Mouse (Mus musculus): Measurements from ENCODE around the gene Gm3238. TPM values are rescaled to one million over a fixed set of nuclear protein-coding genes. Genes with fewer than 3 reads are reported as not detected.
"Not testable (repeated sequence)": the region's sequence is repeated elsewhere in the genome, so short reads cannot be mapped to it uniquely, and the experiment has no call there.

Gm3238 gene
- polyA plus RNA-seq, 1 experiment from 2014 or later = not detected

GRCm38 (mm10) chr10:77797677-77798076, 26.6 kb upstream of the Gm3238 start:
- H3K4me3 ChIP-seq (ENCODE audit: low read depth, low read length) = no peak overlapping the region
- H3K36me3 ChIP-seq (ENCODE audit: control insufficient read depth, insufficient read depth, low read length) = no peaks in the 10 kb centered on the region
- no peak overlapping the region for H3K27ac ChIP-seq (ENCODE audit: low read length)
- no peaks in the 10 kb centered on the region for H3K27me3 ChIP-seq (ENCODE audit: control insufficient read depth, insufficient read depth, low read depth, low read length)
- H3K9ac ChIP-seq (ENCODE audit: low read depth, low read length) = no peak overlapping the region
- no peaks in the 10 kb centered on the region for H3K9me3 ChIP-seq (replicated peaks; ENCODE audit: control insufficient read depth, low read length, poor library complexity, severe bottlenecking)
- no peak overlapping the region for H3K4me2 ChIP-seq (ENCODE audit: low read length)
- H3K4me1 ChIP-seq (ENCODE audit: control insufficient read depth, insufficient read depth, low read length) = no peaks in the 10 kb centered on the region
- 18% methylated on average over 3 of the region's 3 CpGs for WGBS
- ATAC-seq = no peak

- no peak within 1 kb of the TSS for H3K4me3 ChIP-seq (ENCODE audit: low read depth, low read length)
- no peak for ATAC-seq
- no peaks in the 10 kb centered on the region for H3K27me3 ChIP-seq (ENCODE audit: control insufficient read depth, insufficient read depth, low read depth, low read length)
- WGBS = 94% methylated on average over 2 of the region's 2 CpGs
- no peak within 1 kb of the TSS for H3K27ac ChIP-seq (ENCODE audit: low read length)
- H3K9ac ChIP-seq (ENCODE audit: low read depth, low read length) = no peak within 1 kb of the TSS
- no peak within 1 kb of the TSS for H3K4me2 ChIP-seq (ENCODE audit: low read length)
- no peaks in the 10 kb centered on the region for H3K36me3 ChIP-seq (ENCODE audit: control insufficient read depth, insufficient read depth, low read length)
- no peaks in the 10 kb centered on the region for H3K4me1 ChIP-seq (ENCODE audit: control insufficient read depth, insufficient read depth, low read length)
- no peaks in the 10 kb centered on the region for H3K9me3 ChIP-seq (replicated peaks; ENCODE audit: control insufficient read depth, low read length, poor library complexity, severe bottlenecking)
Observed at GRCm38 (mm10) chr10:77794976-77795375, 23.9 kb upstream of the Gm3238 start, which contains the start of gene Gm9639. Gm9639 (minus strand) TSS chr10:77795076.

GRCm38 (mm10) chr10:77788621-77789020, 17.5 kb upstream of the Gm3238 start:
- H3K27me3 ChIP-seq (ENCODE audit: control insufficient read depth, insufficient read depth, low read depth, low read length) = no peaks in the 10 kb centered on the region
- H3K36me3 ChIP-seq (ENCODE audit: control insufficient read depth, insufficient read depth, low read length) = no peaks in the 10 kb centered on the region
- no peak overlapping the region for H3K4me2 ChIP-seq (ENCODE audit: low read length)
- H3K4me3 ChIP-seq (ENCODE audit: low read depth, low read length) = no peak overlapping the region
- H3K9me3 ChIP-seq (replicated peaks; ENCODE audit: control insufficient read depth, low read length, poor library complexity, severe bottlenecking) = no peaks in the 10 kb centered on the region
- no peak for ATAC-seq
- 77% methylated on average over 2 of the region's 2 CpGs for WGBS
- no peak overlapping the region for H3K9ac ChIP-seq (ENCODE audit: low read depth, low read length)
- no peak overlapping the region for H3K27ac ChIP-seq (ENCODE audit: low read length)
- no peaks in the 10 kb centered on the region for H3K4me1 ChIP-seq (ENCODE audit: control insufficient read depth, insufficient read depth, low read length)

DNA sequence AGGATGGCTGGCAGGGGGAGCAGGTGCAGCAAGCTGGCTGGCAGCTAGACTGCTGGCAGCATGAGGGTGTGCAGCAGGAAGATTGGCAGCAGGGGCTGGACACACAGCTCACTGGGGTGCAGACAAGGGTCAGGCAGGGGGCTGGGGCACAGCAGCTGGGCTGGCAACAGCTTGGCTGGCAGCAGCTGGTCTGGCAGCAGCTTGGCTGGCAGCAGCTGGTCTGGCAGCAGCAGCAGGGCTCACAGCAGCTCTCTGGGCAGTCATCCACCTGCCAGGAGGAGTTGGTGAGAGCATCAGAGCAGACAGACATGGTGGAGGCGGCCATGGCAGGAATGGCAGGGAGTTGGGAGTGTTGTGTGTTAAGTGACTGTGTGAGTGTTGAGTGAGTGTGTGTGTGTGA, 16.8 kb upstream of the Gm3238 start, which contains the start of gene Gm7137:
Gene Gm7137 (minus strand): TSS at position 325 of the 400 bp plus-strand sequence.
- not testable (repeated sequence) for H3K4me1 ChIP-seq (ENCODE audit: control insufficient read depth, insufficient read depth, low read length); H3K36me3 ChIP-seq (ENCODE audit: control insufficient read depth, insufficient read depth, low read length); H3K4me3 ChIP-seq (ENCODE audit: low read depth, low read length); ATAC-seq; H3K9me3 ChIP-seq (replicated peaks; ENCODE audit: control insufficient read depth, low read length, poor library complexity, severe bottlenecking); H3K27me3 ChIP-seq (ENCODE audit: control insufficient read depth, insufficient read depth, low read depth, low read length); H3K9ac ChIP-seq (ENCODE audit: low read depth, low read length); H3K27ac ChIP-seq (ENCODE audit: low read length); H3K4me2 ChIP-seq (ENCODE audit: low read length)
- WGBS = 20% methylated on average over 1 of the region's 1 CpGs

DNA sequence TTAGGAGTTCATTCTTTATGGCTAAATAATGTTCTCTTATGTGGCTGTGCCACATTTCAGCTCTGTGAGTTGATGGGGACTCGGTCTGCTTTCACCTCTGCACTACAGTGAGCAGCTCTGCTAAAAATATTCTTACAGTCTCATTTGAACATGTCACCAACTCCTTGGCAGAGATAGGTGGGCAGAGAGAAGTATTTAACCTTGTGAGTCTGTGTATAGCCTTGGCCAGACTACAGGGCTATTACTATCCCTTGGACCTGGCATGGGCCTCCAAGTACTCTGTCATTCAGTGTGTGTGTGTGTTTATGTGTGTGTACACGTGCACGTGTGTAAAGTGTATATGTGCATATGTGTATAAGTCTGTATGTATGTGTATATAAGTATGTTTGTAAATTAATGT, 12.3 kb upstream of the Gm3238 start:
- not testable (repeated sequence) for H3K9me3 ChIP-seq (replicated peaks; ENCODE audit: control insufficient read depth, low read length, poor library complexity, severe bottlenecking); H3K36me3 ChIP-seq (ENCODE audit: control insufficient read depth, insufficient read depth, low read length); H3K4me3 ChIP-seq (ENCODE audit: low read depth, low read length); H3K27me3 ChIP-seq (ENCODE audit: control insufficient read depth, insufficient read depth, low read depth, low read length); ATAC-seq; H3K4me2 ChIP-seq (ENCODE audit: low read length); H3K27ac ChIP-seq (ENCODE audit: low read length); H3K4me1 ChIP-seq (ENCODE audit: control insufficient read depth, insufficient read depth, low read length); H3K9ac ChIP-seq (ENCODE audit: low read depth, low read length)
- 92% methylated on average over 2 of the region's 3 CpGs for WGBS

DNA sequence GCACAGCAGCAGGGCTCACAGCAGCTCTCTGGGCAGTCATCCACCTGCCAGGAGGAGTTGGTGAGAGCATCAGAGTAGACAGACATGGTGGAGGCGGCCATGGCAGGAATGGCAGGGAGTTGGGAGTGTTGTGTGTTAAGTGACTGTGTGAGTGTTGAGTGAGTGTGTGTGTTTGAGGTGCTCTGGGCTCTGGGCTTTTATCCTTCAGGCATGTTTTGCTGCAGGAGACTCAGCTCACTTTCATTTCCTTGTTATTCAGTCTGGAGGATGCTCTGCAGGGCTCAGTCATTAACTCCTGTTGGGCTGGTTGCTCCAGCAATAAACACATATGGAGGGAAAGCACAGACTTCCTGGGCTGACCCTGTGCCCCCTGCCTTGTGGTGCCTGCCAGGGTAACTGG, 11.3 kb upstream of the Gm3238 start, which contains the start of gene Gm3250:
Gene Gm3250 (minus strand): TSS at position 101 of the 400 bp plus-strand sequence.
- no CpG with 5 or more reads among the region's 1 CpGs for WGBS
- H3K36me3 ChIP-seq (ENCODE audit: control insufficient read depth, insufficient read depth, low read length); H3K27me3 ChIP-seq (ENCODE audit: control insufficient read depth, insufficient read depth, low read depth, low read length); H3K9me3 ChIP-seq (replicated peaks; ENCODE audit: control insufficient read depth, low read length, poor library complexity, severe bottlenecking); H3K4me1 ChIP-seq (ENCODE audit: control insufficient read depth, insufficient read depth, low read length); H3K27ac ChIP-seq (ENCODE audit: low read length); ATAC-seq; H3K4me2 ChIP-seq (ENCODE audit: low read length); H3K9ac ChIP-seq (ENCODE audit: low read depth, low read length); H3K4me3 ChIP-seq (ENCODE audit: low read depth, low read length): not testable (repeated sequence)

DNA sequence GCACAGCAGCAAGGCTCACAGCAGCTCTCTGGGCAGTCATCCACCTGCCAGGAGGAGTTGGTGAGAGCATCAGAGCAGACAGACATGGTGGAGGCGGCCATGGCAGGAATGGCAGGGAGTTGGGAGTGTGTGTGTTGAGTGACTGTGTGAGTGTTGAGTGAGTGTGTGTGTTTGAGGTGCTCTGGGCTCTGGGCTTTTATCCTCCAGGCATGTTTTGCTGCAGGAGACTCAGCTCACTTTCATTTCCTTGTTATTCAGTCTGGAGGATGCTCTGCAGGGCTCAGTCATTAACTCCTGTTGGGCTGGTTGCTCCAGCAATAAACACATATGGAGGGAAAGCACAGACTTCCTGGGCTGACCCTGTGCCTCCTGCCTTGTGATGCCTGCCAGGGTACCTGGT, 5.7 kb upstream of the Gm3238 start, which contains the start of gene Gm7138:
Gene Gm7138 (minus strand): TSS at position 101 of the 400 bp plus-strand sequence.
- not testable (repeated sequence) for H3K27me3 ChIP-seq (ENCODE audit: control insufficient read depth, insufficient read depth, low read depth, low read length); ATAC-seq; H3K27ac ChIP-seq (ENCODE audit: low read length); H3K36me3 ChIP-seq (ENCODE audit: control insufficient read depth, insufficient read depth, low read length); H3K9me3 ChIP-seq (replicated peaks; ENCODE audit: control insufficient read depth, low read length, poor library complexity, severe bottlenecking); H3K4me2 ChIP-seq (ENCODE audit: low read length); H3K9ac ChIP-seq (ENCODE audit: low read depth, low read length); H3K4me1 ChIP-seq (ENCODE audit: control insufficient read depth, insufficient read depth, low read length); H3K4me3 ChIP-seq (ENCODE audit: low read depth, low read length)
- WGBS = 43% methylated on average over 1 of the region's 1 CpGs

- 82% methylated on average over 1 of the region's 3 CpGs for WGBS
- H3K27ac ChIP-seq (ENCODE audit: low read length); ATAC-seq: not testable (repeated sequence)
Observed at GRCm38 (mm10) chr10:77772142-77772541, 1.0 kb upstream of the Gm3238 start.

DNA sequence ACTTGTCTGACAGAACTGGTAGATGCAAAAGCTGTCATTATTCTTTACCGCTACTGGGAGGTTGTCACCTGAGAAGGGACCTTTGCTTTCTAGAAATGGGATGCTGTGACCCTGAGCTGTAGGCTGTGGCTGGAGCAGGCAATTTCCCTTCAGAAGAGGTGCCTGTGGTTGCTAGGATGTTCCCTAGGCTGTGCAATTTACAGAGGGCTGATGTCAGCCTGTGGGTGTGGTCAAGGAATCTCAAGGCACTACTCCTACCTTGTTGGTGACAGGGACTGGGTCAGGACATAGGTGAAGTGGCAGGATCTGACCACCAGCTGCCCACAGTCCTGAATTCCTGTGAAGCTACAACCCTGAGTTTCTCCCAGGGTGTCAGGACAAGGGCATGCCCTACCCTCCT, 1.4 kb downstream of the Gm3238 start:
- Histone ChIP-seq H3K9ac (ENCODE audit: low read depth, low read length) (no peak overlapping the region), H3K36me3 (ENCODE audit: control insufficient read depth, insufficient read depth, low read length) (no peaks in the 10 kb centered on the region), H3K9me3 (replicated peaks; ENCODE audit: control insufficient read depth, low read length, poor library complexity, severe bottlenecking) (no peaks in the 10 kb centered on the region), H3K27ac (ENCODE audit: low read length) (no peak overlapping the region), H3K4me1 (ENCODE audit: control insufficient read depth, insufficient read depth, low read length) (no peaks in the 10 kb centered on the region), H3K4me2 (ENCODE audit: low read length) (no peak overlapping the region), H3K27me3 (ENCODE audit: control insufficient read depth, insufficient read depth, low read depth, low read length) (no peaks in the 10 kb centered on the region), H3K4me3 (ENCODE audit: low read depth, low read length) (no peak overlapping the region)
- 91% methylated on average over 1 of the region's 1 CpGs for WGBS
- ATAC-seq = no peak

More at GRCm38 (mm10) chr10:77772142-77772541, 1.0 kb upstream of the Gm3238 start:
- H3K4me1 ChIP-seq (ENCODE audit: control insufficient read depth, insufficient read depth, low read length); H3K9ac ChIP-seq (ENCODE audit: low read depth, low read length); H3K27me3 ChIP-seq (ENCODE audit: control insufficient read depth, insufficient read depth, low read depth, low read length); H3K9me3 ChIP-seq (replicated peaks; ENCODE audit: control insufficient read depth, low read length, poor library complexity, severe bottlenecking); H3K4me3 ChIP-seq (ENCODE audit: low read depth, low read length); H3K4me2 ChIP-seq (ENCODE audit: low read length); H3K36me3 ChIP-seq (ENCODE audit: control insufficient read depth, insufficient read depth, low read length): not testable (repeated sequence)
